Mouse (Mus musculus) lung, adult 10 weeks (tissue): Measurements from ENCODE around the gene A3galt2. TPM values are rescaled to one million over a fixed set of nuclear protein-coding genes. Genes with fewer than 3 reads are reported as not detected.

Experiments
- polyA plus RNA-seq: library from polyadenylated mRNA; stranded (reverse); fragments of 350-450 nt; fragmentation: Illumina TruSeq; extraction: RNeasy Lipid Tissue Mini Kit (QIAGEN cat#74804); gene quantifications from one replicate; pipeline ENCODE4 v1.2.3, GENCODE M21; 2014; ENCODE audit warnings: low read depth, low replicate concordance; ENCODE audit not compliant: insufficient read depth

Gene A3galt2
- polyA plus RNA-seq = not detected

DNA sequence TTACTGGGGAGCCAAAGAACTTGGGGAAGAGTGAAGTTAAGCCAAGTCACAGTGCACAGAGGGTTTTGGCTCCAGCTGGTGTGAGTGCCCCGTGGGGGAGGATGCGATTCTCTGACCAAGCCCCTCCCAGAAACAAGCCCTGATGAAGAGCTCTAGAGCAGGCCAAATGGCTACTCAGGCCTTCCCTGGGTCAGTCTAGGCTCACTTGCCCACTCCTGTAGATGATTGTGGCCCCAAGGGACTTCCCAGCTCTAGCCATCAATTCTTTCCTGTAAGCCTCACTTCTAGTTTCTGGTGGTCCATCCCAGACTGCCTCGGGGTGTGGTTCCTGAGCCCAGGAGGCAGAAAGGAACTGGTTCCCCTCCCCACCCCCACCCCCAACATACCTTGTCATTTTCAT is at the start of gene A3galt2:
Gene A3galt2 (plus strand): TSS at position 301 of the 400 bp plus-strand sequence.

DNA sequence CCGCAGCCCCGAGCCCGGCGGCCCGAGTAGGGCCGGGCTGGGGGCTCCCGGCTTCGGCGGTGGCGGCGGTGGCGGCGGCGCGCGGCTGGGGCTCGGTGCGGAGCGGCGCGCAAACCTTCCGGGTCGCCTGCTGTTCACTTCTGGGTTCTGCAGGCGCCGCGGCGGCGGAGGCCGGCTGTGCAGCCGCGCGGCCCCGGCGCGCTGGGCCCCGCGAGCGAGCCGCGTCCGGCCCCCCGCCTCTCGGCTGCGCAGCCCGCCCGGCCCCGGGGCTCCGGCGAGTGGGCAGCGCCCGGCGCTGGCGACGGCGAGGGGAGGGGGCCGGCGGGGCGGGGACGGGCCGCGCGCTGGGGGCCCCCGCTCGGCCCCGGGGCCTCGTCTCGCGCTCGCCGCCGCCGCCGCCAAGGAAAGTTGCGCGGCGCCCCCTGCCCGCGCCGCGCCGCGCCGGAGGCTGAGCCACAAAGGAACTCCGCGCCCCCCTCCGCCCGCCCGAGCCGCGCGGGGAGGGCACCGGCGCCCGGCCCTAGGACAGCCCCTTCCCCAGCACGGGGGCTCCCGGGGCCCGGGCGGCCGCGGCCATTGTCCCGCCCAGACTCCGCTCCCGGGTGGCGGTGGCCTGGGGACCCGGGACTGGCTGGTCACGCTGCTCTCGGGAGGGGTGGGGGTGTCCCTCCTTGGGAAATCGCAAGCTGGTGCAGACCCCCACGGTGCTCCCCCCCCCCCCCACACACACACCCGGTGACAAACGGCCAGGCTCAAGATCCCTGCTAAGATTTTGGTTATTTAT is 51.1 kb downstream of the A3galt2 start, which contains the start of gene Zfp362:
Gene Zfp362 (minus strand): TSS at position 3 of the 784 bp plus-strand sequence.

Other genes starting within 250 kb of the A3galt2 start
- 1.7 TPM for gene Zscan20, start 145.3 kb upstream of the A3galt2 start, polyA plus RNA-seq
- 1.1 TPM for gene Tlr12, start 136.7 kb upstream of the A3galt2 start, polyA plus RNA-seq
- gene Phc2, start 100.7 kb upstream of the A3galt2 start, polyA plus RNA-seq = 87.6 TPM
- gene Zfp362, start 50.7 kb downstream of the A3galt2 start, polyA plus RNA-seq = 13.1 TPM
- gene Trim62, start 128.2 kb downstream of the A3galt2 start, polyA plus RNA-seq = 4.7 TPM
- gene Azin2, start 207.1 kb downstream of the A3galt2 start, polyA plus RNA-seq = 18.4 TPM
- gene Ak2, start 236.6 kb downstream of the A3galt2 start, polyA plus RNA-seq = 36.8 TPM